Mouse (Mus musculus): ENCODE results near the gene Sort1. TPM values are rescaled to one million over a fixed set of nuclear protein-coding genes. Genes with fewer than 3 reads are reported as not detected.

Gene Sort1
- total and polyA plus RNA-seq, 2 experiments from 2014 or later, result 12.7 to 80.3 TPM

DNA sequence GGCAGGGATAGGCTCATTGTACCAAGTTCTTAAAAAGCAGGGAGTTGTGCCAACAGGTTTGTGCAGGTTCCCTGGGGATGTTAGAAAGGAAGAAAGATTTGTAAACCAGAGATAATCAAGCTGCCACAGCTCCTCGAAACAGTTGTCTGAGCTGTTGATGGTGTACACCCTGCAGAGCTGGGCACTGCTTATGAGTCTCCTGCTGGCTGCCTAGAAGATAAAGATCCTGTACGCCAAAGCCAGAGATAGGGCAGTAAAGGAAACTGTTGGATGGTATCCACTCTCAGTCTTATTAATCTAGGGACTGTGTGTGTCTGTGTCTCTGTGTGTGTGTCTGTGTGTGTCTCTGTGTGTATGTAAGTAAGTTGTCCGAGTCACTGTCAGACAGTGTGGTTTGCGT lies 37.8 kb downstream of the Sort1 start:
- Histone ChIP-seq H3K4me2 (ENCODE audit: low read depth, low read length, poor library complexity, severe bottlenecking) (no peak overlapping the region), H3K36me3 (ENCODE audit: insufficient read depth, low read length) (peaks cover 13% of the 10 kb centered on the region), H3K4me1 (ENCODE audit: insufficient read depth, low read length) (no peaks in the 10 kb centered on the region), H3K27ac (ENCODE audit: low read depth, low read length) (no peak overlapping the region), H3K27me3 (ENCODE audit: insufficient read depth, low read length) (no peaks in the 10 kb centered on the region), H3K9me3 (ENCODE audit: low read length) (no peaks in the 10 kb centered on the region), H3K9ac (replicated peaks; ENCODE audit: low read length, poor library complexity, severe bottlenecking) (no peak overlapping the region), H3K4me3 (ENCODE audit: low read depth, low read length) (no peak overlapping the region)
- no peak for ATAC-seq (ENCODE audit: low FRiP score)
- WGBS, result 67% methylated on average over 4 of the region's 4 CpGs
- TF ChIP-seq CTCF (IDR thresholded peaks at IDR 0.05), result no peak
- no peak for DNase-seq (ENCODE audit: low spot score)

DNA sequence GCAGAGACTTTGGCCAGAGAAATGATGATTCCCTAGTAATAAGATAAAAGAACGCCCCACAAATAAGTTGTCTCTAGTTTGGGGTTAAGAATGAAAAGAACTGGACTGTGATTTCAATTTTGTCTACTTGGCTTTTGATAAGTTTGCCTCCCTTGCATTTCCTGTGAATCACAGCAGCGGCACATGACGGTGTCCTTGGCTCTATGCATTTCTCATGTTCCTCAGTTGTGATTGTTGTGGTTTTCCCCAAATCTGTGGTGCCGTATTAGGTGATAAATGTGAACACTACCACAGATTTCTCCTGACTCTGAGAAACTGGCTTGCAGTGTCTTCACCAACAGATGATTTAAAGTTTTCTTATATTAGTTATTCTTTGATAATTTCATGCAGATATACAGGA lies 38.3 kb downstream of the Sort1 start:
- H3K4me1 ChIP-seq (ENCODE audit: insufficient read depth, low read length), result no peaks in the 10 kb centered on the region
- 91% methylated on average over 4 of the region's 4 CpGs for WGBS

DNA sequence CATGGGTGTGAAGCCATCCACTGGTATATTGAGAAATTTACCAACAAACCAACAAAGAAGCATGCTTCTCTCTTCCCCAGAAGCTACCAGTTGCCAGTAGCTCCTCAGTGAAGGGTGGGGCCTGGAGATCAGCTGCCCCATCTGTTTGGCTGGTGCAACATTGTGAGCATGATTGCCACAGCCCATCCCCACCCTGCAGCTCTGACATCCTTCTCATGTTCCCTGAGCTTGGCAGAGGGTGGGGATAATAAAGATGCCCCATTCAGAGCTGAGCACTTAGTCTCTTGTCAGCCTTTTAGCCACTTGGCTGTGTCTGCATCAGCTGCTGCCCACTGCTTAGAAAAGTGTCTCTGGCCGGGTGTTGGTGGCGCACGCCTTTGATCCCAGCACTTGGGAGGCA lies 39.1 kb downstream of the Sort1 start:
- Histone ChIP-seq H3K27me3 (ENCODE audit: insufficient read depth, low read length) (no peaks in the 10 kb centered on the region), H3K4me3 (ENCODE audit: low read depth, low read length) (no peak overlapping the region), H3K36me3 (ENCODE audit: insufficient read depth, low read length) (peaks cover 22% of the 10 kb centered on the region), H3K4me2 (ENCODE audit: low read depth, low read length, poor library complexity, severe bottlenecking) (no peak overlapping the region), H3K9ac (replicated peaks; ENCODE audit: low read length, poor library complexity, severe bottlenecking) (no peak overlapping the region), H3K27ac (ENCODE audit: low read depth, low read length) (no peak overlapping the region), H3K9me3 (ENCODE audit: low read length) (no peaks in the 10 kb centered on the region), H3K4me1 (ENCODE audit: insufficient read depth, low read length) (no peaks in the 10 kb centered on the region)
- DNase-seq (ENCODE audit: low spot score), result peak; percentile 40
- TF ChIP-seq CTCF (IDR thresholded peaks at IDR 0.05), result no peak
- 93% methylated on average over 3 of the region's 3 CpGs for WGBS
- no peak for ATAC-seq (ENCODE audit: low FRiP score)

More for the DNA sequence above, 38.3 kb downstream of the Sort1 start:
- no peak for TF ChIP-seq CTCF (IDR thresholded peaks at IDR 0.05)
- no peak for DNase-seq (ENCODE audit: low spot score)
- Histone ChIP-seq H3K27me3 (ENCODE audit: insufficient read depth, low read length) (no peaks in the 10 kb centered on the region), H3K9ac (replicated peaks; ENCODE audit: low read length, poor library complexity, severe bottlenecking) (no peak overlapping the region), H3K9me3 (ENCODE audit: low read length) (no peaks in the 10 kb centered on the region), H3K4me2 (ENCODE audit: low read depth, low read length, poor library complexity, severe bottlenecking) (no peak overlapping the region), H3K4me3 (ENCODE audit: low read depth, low read length) (no peak overlapping the region), H3K36me3 (ENCODE audit: insufficient read depth, low read length) (peaks cover 18% of the 10 kb centered on the region), H3K27ac (ENCODE audit: low read depth, low read length) (no peak overlapping the region)
- ATAC-seq (ENCODE audit: low FRiP score), result no peak

DNA sequence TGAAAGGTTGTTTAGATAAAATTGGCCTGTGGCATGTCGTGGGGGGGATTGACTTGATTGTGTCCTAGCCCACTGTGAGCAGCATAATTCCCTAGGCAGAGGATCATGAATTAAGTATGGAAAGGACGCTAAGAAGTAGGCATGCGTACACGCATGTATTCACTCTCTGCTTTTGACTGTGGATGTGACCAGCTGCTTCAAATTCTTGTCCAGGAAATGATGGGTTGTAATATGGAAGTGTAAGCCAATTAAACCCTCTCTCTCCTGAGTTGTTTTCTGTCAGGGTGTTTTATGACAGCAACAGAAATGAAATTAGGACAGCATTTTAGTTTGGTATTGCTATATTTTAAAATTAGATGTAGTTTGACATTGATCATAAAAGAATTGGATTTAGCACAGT lies 41.0 kb downstream of the Sort1 start:
- WGBS, result 72% methylated on average over 4 of the region's 4 CpGs
- no peak for ATAC-seq (ENCODE audit: low FRiP score)
- no peak for TF ChIP-seq CTCF (IDR thresholded peaks at IDR 0.05)
- H3K27me3 ChIP-seq (ENCODE audit: insufficient read depth, low read length), result no peaks in the 10 kb centered on the region
- no peak overlapping the region for H3K9ac ChIP-seq (replicated peaks; ENCODE audit: low read length, poor library complexity, severe bottlenecking)
- no peak overlapping the region for H3K4me3 ChIP-seq (ENCODE audit: low read depth, low read length)
- no peaks in the 10 kb centered on the region for H3K9me3 ChIP-seq (ENCODE audit: low read length)
- H3K36me3 ChIP-seq (ENCODE audit: insufficient read depth, low read length), result peaks cover 30% of the 10 kb centered on the region
- H3K4me2 ChIP-seq (ENCODE audit: low read depth, low read length, poor library complexity, severe bottlenecking), result no peak overlapping the region
- no peak for DNase-seq (ENCODE audit: low spot score)
- no peaks in the 10 kb centered on the region for H3K4me1 ChIP-seq (ENCODE audit: insufficient read depth, low read length)
- no peak overlapping the region for H3K27ac ChIP-seq (ENCODE audit: low read depth, low read length)

DNA sequence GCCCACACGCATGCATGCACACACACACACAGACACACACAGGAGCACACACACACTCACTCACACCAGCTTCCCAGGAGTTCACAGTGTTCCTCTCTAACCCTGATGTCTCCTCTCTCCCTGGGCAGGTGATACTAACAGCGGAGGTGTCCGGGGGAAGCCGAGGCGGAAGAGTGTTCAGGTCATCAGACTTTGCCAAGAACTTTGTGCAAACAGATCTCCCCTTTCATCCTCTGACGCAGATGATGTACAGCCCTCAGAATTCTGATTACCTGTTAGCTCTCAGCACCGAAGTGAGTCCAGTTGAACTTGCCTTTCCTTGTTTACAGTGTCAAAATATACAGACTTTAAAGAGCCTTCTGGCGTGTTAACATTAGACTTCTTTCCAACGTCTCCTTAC lies 41.6 kb downstream of the Sort1 start:
- Histone ChIP-seq H3K4me3 (ENCODE audit: low read depth, low read length) (no peak overlapping the region), H3K27me3 (ENCODE audit: insufficient read depth, low read length) (no peaks in the 10 kb centered on the region)
- ATAC-seq (ENCODE audit: low FRiP score), result no peak

DNA sequence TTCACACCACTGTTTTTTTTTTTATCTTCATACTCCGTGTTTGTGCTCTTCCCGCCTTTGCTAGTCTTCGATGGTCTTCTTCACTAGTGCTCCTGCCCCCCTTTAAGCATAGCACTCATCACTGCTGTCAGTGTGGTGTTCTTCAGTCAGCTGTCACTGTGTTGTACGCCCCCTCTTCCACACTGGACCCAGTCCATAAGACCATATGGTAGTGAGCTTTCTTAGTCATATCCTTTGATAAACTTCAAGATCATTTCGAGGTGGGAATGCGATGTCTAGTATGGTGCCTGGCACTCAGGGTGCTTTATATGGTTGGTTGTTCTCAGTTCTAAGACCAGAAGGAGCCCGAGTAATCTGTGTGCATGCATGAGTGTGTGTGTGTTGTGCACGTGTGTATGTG lies 43.4 kb downstream of the Sort1 start:
- Histone ChIP-seq H3K4me3 (ENCODE audit: low read depth, low read length) (no peak overlapping the region), H3K4me1 (ENCODE audit: insufficient read depth, low read length) (no peaks in the 10 kb centered on the region), H3K27me3 (ENCODE audit: insufficient read depth, low read length) (no peaks in the 10 kb centered on the region), H3K36me3 (ENCODE audit: insufficient read depth, low read length) (peaks cover 46% of the 10 kb centered on the region), H3K27ac (ENCODE audit: low read depth, low read length) (no peak overlapping the region), H3K4me2 (ENCODE audit: low read depth, low read length, poor library complexity, severe bottlenecking) (no peak overlapping the region), H3K9me3 (ENCODE audit: low read length) (no peaks in the 10 kb centered on the region), H3K9ac (replicated peaks; ENCODE audit: low read length, poor library complexity, severe bottlenecking) (no peak overlapping the region)
- ATAC-seq (ENCODE audit: low FRiP score), result no peak
- TF ChIP-seq CTCF (IDR thresholded peaks at IDR 0.05), result no peak
- DNase-seq (ENCODE audit: low spot score), result no peak
- 96% methylated on average over 8 of the region's 8 CpGs for WGBS

More for the DNA sequence above, 41.6 kb downstream of the Sort1 start:
- Histone ChIP-seq H3K9ac (replicated peaks; ENCODE audit: low read length, poor library complexity, severe bottlenecking) (no peak overlapping the region), H3K4me2 (ENCODE audit: low read depth, low read length, poor library complexity, severe bottlenecking) (no peak overlapping the region), H3K4me1 (ENCODE audit: insufficient read depth, low read length) (no peaks in the 10 kb centered on the region), H3K36me3 (ENCODE audit: insufficient read depth, low read length) (peaks cover 37% of the 10 kb centered on the region), H3K9me3 (ENCODE audit: low read length) (no peaks in the 10 kb centered on the region), H3K27ac (ENCODE audit: low read depth, low read length) (no peak overlapping the region)
- WGBS, result 95% methylated on average over 9 of the region's 9 CpGs
- no peak for DNase-seq (ENCODE audit: low spot score)
- no peak for TF ChIP-seq CTCF (IDR thresholded peaks at IDR 0.05)
